Mouse (Mus musculus) forebrain, embryonic 11.5 days (tissue): ENCODE measurements around the gene Slc17a4. TPM values are rescaled to one million over a fixed set of nuclear protein-coding genes. Genes with fewer than 3 reads are reported as not detected.

Experiments used
- ATAC-seq: fragments of 200-750 bp; cut with Nextera tagmentation; replicated peaks from 2 replicates; pipeline ENCODE4 v1.8.0; 2017; ENCODE audit warnings: moderate TSS enrichment; ENCODE audit not compliant: low FRiP score
- DNase-seq: peaks from one replicate; pipeline ENCODE4 v3.0.0-alpha.2; 2017; ENCODE audit warnings: low spot score
- H3K27ac ChIP-seq: fragments of 300-500 bp; sonication (generic); 2 replicates; pipeline ENCODE4 v1.5.1; 2014; ENCODE audit warnings: low read depth, low read length
- H3K27me3 ChIP-seq: fragments of 300-500 bp; sonication (generic); 2 replicates; pipeline ENCODE4 v1.6.1; 2014; ENCODE audit warnings: mild to moderate bottlenecking, low read length, mixed read lengths; ENCODE audit not compliant: control insufficient read depth, insufficient read depth
- H3K36me3 ChIP-seq: fragments of 300-500 bp; sonication (generic); 2 replicates; pipeline ENCODE4 v1.6.1; 2014; ENCODE audit warnings: mild to moderate bottlenecking, low read length, moderate library complexity, mixed read lengths; ENCODE audit not compliant: control insufficient read depth, insufficient read depth
- H3K4me1 ChIP-seq: fragments of 300-500 bp; sonication (generic); replicated peaks from 2 replicates; pipeline ENCODE4 v1.6.1; 2014; ENCODE audit warnings: low read length, mixed read lengths; ENCODE audit not compliant: control insufficient read depth, insufficient read depth
- H3K4me2 ChIP-seq: fragments of 300-500 bp; sonication (generic); 2 replicates; pipeline ENCODE4 v1.6.1; 2014; ENCODE audit warnings: low read depth, mild to moderate bottlenecking, low read length, moderate library complexity, mixed read lengths; ENCODE audit not compliant: severe bottlenecking
- H3K4me3 ChIP-seq: fragments of 300-500 bp; sonication (generic); 2 replicates; pipeline ENCODE4 v1.5.1; 2014; ENCODE audit warnings: low read depth, low read length
- H3K9ac ChIP-seq: fragments of 300-500 bp; sonication (generic); 2 replicates; pipeline ENCODE4 v1.6.1; 2014; ENCODE audit warnings: low read length
- H3K9me3 ChIP-seq: fragments of 300-500 bp; sonication (generic); 2 replicates; pipeline ENCODE4 v1.6.1; 2016; ENCODE audit warnings: low read length, mixed read lengths; ENCODE audit not compliant: control insufficient read depth
- WGBS: fragments of 180-500 bp; shearing (Covaris S2); extraction: QIAGEN DNeasy Blood & Tissue Kit; methylation state at CpG from one replicate; pipeline ENCODE4 v1.1.7; 2014; 5-methylcytosine and 5-hydroxymethylcytosine counted together
- polyA plus RNA-seq: library from polyadenylated mRNA; unstranded; fragments of >200 nt; fragmentation: Nextera tagmentation; extraction: Ambion mirVana; gene quantifications from 2 replicates; pipeline ENCODE4 v1.2.1, GENCODE M21; 2014

Slc17a4 gene
- polyA plus RNA-seq, 1 experiment from 2014 or later = not detected

GRCm38 (mm10) chr13:23934211-23934520, 19.4 kb upstream of the Slc17a4 start, which contains the start of gene Hist1h2aa:
Hist1h2aa (plus strand) TSS chr13:23934462.
- H3K27ac ChIP-seq = no peak within 1 kb of the TSS
- H3K4me1 ChIP-seq = no peaks in the 10 kb centered on the region
- DNase-seq (no peak), ATAC-seq (no peak)
- H3K27me3 ChIP-seq = no peaks in the 10 kb centered on the region
- no peaks in the 10 kb centered on the region for H3K9me3 ChIP-seq
- WGBS = 93% methylated on average over 10 of the region's 10 CpGs
- no peak within 1 kb of the TSS for H3K9ac ChIP-seq
- no peaks in the 10 kb centered on the region for H3K36me3 ChIP-seq
- H3K4me2 ChIP-seq = no peak within 1 kb of the TSS
- H3K4me3 ChIP-seq = no peak within 1 kb of the TSS

GRCm38 (mm10) chr13:23933421-23934210, 18.8 kb upstream of the Slc17a4 start, which contains the start of gene Hist1h2ba:
Hist1h2ba (minus strand) TSS chr13:23934156.
- Histone ChIP-seq H3K27ac (no peak within 1 kb of the TSS), H3K4me3 (no peak within 1 kb of the TSS), H3K9ac (no peak within 1 kb of the TSS), H3K36me3 (no peaks in the 10 kb centered on the region), H3K4me2 (no peak within 1 kb of the TSS), H3K27me3 (no peaks in the 10 kb centered on the region), H3K4me1 (no peaks in the 10 kb centered on the region), H3K9me3 (no peaks in the 10 kb centered on the region)
- no peak for DNase-seq
- 95% methylated on average over 36 of the region's 39 CpGs for WGBS
- no peak for ATAC-seq

- H3K4me2 ChIP-seq = no peak overlapping the region
- H3K27me3 ChIP-seq = no peaks in the 10 kb centered on the region
- no peak overlapping the region for H3K9ac ChIP-seq
- ATAC-seq (no peak), DNase-seq (no peak)
- no peaks in the 10 kb centered on the region for H3K36me3 ChIP-seq
- H3K27ac ChIP-seq = no peak overlapping the region
- WGBS = 79% methylated on average over 11 of the region's 11 CpGs
- H3K4me3 ChIP-seq = no peak overlapping the region
- no peaks in the 10 kb centered on the region for H3K9me3 ChIP-seq
- H3K4me1 ChIP-seq = no peaks in the 10 kb centered on the region
Measured at GRCm38 (mm10) chr13:23930904-23931303, 16.1 kb upstream of the Slc17a4 start.

GRCm38 (mm10) chr13:23930461-23930860, 15.7 kb upstream of the Slc17a4 start:
- 93% methylated on average over 9 of the region's 9 CpGs for WGBS
- H3K27me3 ChIP-seq = no peaks in the 10 kb centered on the region
- no peak overlapping the region for H3K4me2 ChIP-seq
- no peaks in the 10 kb centered on the region for H3K9me3 ChIP-seq
- H3K9ac ChIP-seq = no peak overlapping the region
- H3K4me3 ChIP-seq = no peak overlapping the region
- H3K36me3 ChIP-seq = no peaks in the 10 kb centered on the region
- DNase-seq (no peak), ATAC-seq (no peak)
- no peaks in the 10 kb centered on the region for H3K4me1 ChIP-seq
- no peak overlapping the region for H3K27ac ChIP-seq

- Histone ChIP-seq H3K27me3 (no peaks in the 10 kb centered on the region), H3K9ac (no peak overlapping the region), H3K4me1 (no peaks in the 10 kb centered on the region), H3K27ac (no peak overlapping the region), H3K4me3 (no peak overlapping the region), H3K4me2 (no peak overlapping the region), H3K9me3 (no peaks in the 10 kb centered on the region), H3K36me3 (no peaks in the 10 kb centered on the region)
- DNase-seq (no peak), ATAC-seq (no peak)
- 69% methylated on average over 3 of the region's 3 CpGs for WGBS
Measured at GRCm38 (mm10) chr13:23928637-23929036, 13.8 kb upstream of the Slc17a4 start.

- Histone ChIP-seq H3K27me3 (no peaks in the 10 kb centered on the region), H3K4me3 (no peak overlapping the region), H3K4me2 (no peak overlapping the region), H3K9me3 (no peaks in the 10 kb centered on the region), H3K27ac (no peak overlapping the region), H3K4me1 (no peaks in the 10 kb centered on the region), H3K9ac (no peak overlapping the region), H3K36me3 (no peaks in the 10 kb centered on the region)
- ATAC-seq = no peak
- WGBS = 68% methylated on average over 2 of the region's 2 CpGs
- no peak for DNase-seq
Measured at GRCm38 (mm10) chr13:23925792-23926191, 11.0 kb upstream of the Slc17a4 start.

GRCm38 (mm10) chr13:23917674-23918073, 2.9 kb upstream of the Slc17a4 start:
- Histone ChIP-seq H3K4me1 (no peaks in the 10 kb centered on the region), H3K4me3 (no peak overlapping the region), H3K27me3 (no peaks in the 10 kb centered on the region), H3K36me3 (no peaks in the 10 kb centered on the region), H3K9ac (no peak overlapping the region), H3K9me3 (no peaks in the 10 kb centered on the region), H3K4me2 (no peak overlapping the region), H3K27ac (no peak overlapping the region)
- DNase-seq (no peak), ATAC-seq (no peak)
- 80% methylated on average over 4 of the region's 4 CpGs for WGBS

- H3K4me2 ChIP-seq = no peak overlapping the region
- no peaks in the 10 kb centered on the region for H3K36me3 ChIP-seq
- H3K4me3 ChIP-seq = no peak overlapping the region
- H3K27ac ChIP-seq = no peak overlapping the region
- DNase-seq = no peak
- 92% methylated on average over 1 of the region's 1 CpGs for WGBS
- H3K9me3 ChIP-seq = no peaks in the 10 kb centered on the region
- no peaks in the 10 kb centered on the region for H3K27me3 ChIP-seq
- no peak overlapping the region for H3K9ac ChIP-seq
- no peaks in the 10 kb centered on the region for H3K4me1 ChIP-seq
- no peak for ATAC-seq
Measured at GRCm38 (mm10) chr13:23916132-23916531, 1.3 kb upstream of the Slc17a4 start.

- no peak overlapping the region for H3K27ac ChIP-seq
- H3K9me3 ChIP-seq = no peaks in the 10 kb centered on the region
- 64% methylated on average over 6 of the region's 6 CpGs for WGBS
- DNase-seq (no peak), ATAC-seq (no peak)
- no peaks in the 10 kb centered on the region for H3K4me1 ChIP-seq
- H3K4me3 ChIP-seq = no peak overlapping the region
- H3K27me3 ChIP-seq = no peaks in the 10 kb centered on the region
- H3K9ac ChIP-seq = no peak overlapping the region
- H3K36me3 ChIP-seq = no peaks in the 10 kb centered on the region
- no peak overlapping the region for H3K4me2 ChIP-seq
Measured at GRCm38 (mm10) chr13:23913791-23914306, 960 bp downstream of the Slc17a4 start.
